Mouse (Mus musculus) ovary, postnatal 36 days (tissue): ENCODE results near the gene Gm28043.

Experiments
- DNase-seq: peaks from one replicate; pipeline ENCODE4 v3.0.0; 2022; ENCODE audit warnings: low spot score, mixed read lengths

The Gm28043 gene

DNA sequence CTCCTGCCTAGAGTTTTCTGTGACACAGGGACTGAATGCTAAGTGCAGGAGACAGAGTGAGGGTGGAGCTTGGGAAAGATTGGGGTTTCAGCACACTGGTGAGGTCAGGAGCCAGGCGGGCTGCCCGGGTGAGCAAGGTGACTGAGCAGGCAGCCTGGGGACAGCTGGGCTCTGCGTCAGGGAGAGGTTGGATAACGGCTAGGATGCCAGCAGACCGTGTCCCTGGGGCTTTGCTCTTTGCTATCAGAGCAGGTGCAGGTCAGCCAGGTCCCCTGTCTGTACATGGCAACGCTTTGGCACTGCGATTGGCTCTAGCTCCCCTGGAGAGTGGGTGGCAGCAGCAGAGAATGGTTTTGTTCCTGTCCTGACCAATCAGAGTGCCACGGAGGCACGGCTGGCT, 12.6 kb downstream of the Gm28043 start:
- no peak for DNase-seq

DNA sequence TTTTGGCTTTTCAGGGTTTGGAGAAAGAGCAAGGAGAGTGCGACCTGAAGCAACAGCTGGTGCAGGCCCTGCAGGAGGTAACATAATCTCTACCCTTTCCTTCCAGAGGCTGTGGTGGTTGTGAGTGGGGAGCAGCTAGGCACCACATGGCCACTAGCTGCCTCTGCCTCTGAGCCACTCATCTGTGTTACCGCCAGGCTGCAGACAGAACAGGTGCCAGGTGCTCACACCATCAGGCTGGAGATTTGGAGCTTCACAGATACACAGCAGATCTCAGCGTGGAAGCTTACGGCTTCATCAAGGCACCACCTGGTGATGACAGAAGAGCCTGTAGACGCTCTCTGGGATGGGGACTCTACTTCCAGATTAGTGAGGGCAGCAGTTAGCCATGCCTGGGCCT, 14.3 kb downstream of the Gm28043 start:
- no peak for DNase-seq

DNA sequence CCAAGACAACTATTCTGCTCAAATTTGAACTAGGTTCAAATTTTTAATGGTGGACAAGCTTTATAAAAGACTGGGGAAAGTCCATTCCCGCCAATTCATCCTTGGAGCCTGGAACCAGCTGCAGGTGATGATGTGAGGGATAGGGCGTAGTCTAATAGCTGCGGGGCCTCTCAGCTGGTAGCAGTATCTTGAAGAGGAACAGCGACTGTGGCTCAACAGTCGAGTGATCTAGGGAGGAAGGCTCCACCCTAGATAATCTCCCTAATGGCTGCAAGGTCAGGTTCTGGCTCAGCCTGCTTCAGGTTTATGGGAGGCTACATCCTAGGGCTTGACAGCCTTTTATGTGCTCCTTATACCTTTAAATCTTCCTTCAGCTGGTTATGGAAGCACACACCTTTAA, 14.9 kb downstream of the Gm28043 start:
- DNase-seq = no peak

DNA sequence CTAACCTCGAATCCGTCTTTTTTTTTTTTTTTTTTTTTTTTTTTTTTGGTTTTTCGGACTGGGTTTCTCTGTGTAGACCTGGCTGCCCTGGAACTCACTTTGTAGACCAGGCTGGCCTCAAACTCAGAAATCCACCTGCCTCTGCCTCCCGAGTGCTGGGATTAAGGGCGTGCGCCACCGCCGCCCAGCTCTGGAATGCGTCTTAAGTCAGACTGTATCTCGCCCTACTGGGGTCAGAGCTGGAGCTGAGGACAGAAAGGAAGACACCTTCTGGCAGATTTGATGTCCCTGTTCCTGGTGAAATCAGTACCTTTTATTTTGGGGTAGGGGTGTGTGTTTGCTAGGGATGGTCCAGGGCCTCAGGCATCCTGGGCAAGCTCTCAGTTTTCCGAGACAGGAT, 17.6 kb downstream of the Gm28043 start:
- no peak for DNase-seq

DNA sequence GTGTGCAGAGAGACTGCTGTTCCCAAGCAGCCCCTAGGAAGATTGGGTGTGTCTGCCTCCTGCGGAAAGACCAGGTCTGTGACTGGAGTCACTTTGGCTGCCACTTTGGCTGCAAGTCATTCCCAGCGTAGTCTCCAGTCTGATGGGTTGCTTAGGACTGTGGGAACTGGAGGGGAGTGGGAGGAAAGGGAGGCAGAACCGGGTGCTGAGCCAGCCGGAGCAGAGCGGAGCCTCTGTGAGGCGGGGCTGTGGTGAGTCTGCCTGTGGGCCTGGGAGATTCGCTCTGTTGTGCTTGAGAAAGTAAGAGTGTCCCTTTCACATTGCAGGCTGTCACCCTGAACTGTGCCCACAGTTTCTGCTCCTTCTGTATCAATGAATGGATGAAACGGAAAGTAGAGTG, 20.8 kb downstream of the Gm28043 start:
- DNase-seq = no peak

DNA sequence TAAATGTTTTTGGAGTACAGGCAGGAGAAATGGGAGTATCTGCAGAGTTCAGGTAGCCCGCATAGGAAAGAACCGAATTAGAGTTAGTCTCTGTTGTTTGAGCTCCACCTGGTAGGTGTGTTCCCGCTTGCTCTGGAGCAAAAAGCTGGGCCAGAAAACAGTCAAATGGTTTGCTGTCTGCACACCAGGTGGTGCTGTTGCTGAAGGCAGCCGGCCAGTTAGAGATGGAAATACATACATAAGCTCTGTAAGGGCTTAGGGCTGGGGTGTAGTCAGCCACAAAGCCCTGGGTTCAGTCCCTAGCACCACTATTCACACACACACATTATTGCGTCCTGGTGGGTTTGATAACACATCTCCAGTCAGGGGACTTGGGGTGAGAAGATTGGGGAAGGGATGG, 21.4 kb downstream of the Gm28043 start:
- DNase-seq = peak; percentile 25

DNA sequence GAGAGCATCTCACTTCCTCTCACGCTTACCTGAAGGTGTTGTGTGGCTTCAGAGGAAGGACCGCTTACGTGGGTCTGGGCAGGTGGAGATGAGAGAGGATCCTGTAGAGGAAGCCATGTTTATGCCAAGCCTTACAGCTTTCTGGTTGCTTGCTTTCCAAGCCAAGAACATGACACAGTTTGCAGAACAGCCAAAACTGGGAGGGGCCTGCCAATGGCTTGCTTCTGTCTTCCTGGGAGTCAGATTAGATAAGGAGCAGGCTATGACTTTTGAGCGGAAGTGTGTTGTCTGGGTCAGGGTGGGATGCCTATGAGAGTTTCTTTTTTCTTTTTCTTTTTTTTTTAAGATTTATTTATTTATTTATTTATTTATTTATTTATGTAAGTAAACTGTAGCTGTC, 22.7 kb downstream of the Gm28043 start:
- no peak for DNase-seq

DNA sequence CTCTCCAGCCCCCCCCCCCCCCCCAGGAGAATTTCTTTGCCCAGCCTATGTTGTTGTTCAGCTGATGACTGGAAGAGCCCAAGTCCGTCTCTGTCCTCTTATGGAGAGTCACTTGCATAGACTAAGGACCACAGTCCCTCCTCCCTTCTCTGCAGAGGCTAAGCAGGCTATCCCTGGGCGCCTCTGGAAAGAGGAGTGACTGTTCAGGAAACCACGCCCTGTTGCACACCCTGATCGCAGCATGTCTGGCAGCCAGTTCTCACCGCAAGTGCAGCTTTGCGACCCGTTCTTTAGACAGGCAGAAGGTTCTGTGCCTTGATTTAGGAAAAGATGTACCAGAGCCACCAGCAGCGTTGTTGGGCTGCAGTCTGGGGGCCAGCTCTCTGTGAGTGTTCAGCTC, 23.2 kb downstream of the Gm28043 start:
- DNase-seq = no peak

DNA sequence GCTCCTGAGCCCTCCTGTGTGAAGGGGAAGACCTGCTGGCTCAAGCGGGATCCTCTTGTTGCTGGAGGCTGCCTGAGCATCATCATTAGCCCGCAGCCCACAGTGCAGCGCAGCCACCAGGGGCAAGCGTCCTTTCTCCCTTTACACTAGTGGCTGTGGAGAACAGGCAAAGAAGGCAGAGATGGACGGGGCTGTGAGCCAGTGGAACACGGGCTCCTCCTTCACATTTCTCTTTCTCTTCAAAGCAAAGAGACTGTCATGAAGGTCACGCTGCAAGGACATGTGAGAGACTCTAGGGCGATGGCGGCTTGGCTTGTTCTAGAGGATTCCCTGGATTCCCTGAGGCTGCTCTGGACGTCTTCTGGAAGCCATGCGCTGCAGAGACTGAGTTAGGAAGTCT, 26.3 kb downstream of the Gm28043 start:
- DNase-seq = no peak

DNA sequence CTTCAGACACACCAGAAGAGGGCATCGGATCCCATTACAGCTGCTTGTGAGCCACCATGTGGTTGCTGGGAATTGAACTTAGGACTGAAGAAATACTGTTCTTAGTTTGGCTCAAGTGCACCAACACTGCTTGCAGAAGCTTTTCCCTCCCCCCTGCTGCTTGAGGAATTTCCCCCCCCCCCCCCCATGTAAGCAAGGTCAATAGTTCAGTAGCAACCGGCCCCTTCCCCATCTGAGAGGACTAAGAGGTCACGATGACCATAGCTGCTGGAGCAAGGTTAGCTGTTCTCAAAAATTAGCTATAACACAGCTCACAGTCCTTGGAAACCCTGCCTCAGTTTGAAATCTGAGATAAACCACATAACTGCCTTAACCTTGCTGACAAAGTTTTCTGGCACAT, 27.5 kb downstream of the Gm28043 start:
- DNase-seq = no peak

DNA sequence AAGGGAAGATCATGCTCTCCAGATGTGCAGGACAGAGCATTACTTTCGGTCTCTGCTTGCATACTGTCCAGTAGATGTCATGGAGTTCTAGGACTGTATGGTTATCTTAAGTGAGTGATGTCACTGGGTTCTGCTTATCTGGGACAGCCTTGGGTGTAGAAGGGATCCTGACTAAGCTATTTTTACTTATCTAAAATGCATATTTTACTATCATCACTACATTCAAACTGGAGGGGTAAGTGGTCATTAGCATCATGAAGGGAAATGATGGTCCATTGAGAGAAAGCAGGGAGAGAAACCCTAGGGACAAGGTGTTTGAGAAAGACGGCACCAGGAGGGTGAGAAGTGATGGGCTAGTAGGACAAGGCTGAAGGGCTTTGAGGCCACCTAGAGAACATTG, 43.6 kb downstream of the Gm28043 start:
- DNase-seq = no peak

DNA sequence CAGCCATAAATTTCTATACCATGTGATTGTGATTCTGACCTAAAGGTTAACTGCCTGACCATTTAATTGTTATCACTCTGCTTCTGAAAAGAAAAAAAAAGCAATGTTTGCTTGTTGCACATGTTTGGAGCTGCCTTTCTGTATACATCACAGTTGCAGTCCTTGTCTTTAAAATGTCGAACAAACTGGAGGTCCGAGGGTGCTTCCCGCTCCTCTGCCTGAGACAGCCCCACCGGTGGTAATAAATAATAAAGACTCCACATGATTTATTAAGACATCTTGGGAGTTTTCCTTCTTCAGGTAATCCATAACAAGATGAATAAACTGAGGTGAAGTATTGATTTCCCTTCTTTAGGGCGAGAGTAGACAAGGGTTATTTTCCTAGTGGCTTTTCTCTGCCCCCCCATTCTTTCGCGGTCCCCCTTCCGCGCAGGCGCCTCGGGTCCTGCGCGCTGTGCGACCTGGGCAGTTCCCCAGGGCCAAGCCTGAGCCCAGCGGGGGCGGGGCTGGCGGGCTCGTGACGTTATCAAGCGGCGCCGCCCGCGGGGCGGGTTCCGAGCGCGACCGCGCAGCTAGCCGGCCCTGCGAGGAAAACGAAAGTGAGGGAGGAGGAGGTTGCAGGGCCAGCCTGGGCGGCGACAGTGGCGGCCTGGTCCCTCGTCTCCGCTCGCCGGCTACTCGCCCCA, 45.5 kb downstream of the Gm28043 start, which contains the start of gene Cmtr1:
Cmtr1 (plus strand) TSS at position 520 of the 686 bp plus-strand sequence.
- DNase-seq = peak; percentile 98

DNA sequence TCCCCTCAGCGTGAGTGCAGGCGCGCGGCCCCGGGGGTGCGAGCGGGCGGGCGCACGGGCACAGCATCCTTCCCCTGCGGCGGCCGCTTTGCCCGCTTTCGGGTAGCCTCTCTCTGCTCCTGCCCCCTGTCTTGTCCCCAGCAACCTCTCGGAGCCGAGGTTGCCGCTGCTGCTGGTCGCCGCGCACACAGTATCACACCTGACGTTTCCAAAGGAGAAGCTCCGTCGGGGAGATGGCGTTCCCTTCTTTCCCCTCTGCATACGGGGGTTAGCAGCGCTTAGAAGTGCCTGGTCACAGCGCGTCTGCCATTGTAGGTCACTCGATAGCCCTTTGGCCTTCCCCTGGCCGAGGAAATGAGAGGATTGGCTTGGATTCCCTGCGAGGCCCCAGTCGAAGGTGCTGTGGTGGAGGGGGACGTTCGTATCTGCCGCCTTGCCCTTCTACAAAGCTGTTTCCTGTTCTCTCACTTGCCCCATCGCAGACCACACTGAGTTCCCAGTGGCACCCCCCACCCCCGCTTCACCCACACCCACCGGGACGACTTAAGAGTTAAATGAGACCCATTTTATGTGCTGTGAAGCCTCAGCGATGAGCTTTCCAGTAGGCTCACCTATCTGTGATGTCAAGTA, 46.2 kb downstream of the Gm28043 start:
- DNase-seq = no peak

DNA sequence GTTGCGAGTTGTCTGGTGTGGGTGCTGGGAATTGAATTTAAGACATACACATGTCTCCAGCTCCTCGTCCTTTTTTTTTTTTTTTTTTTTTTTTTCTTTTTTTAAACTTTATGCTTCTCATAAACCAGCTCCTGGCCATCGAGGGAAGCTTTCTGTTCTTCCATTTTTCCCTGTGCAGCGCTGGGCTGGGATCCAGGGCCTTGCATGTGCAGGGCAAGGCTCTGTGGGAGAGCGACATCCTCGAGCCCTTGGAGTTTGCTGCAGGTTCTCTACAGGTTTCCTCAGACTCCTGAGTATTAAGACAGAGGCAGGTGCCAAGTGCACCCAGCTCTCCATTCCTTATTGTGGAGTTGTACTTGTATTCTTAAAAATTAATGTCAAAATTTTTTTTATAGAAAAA, 47.5 kb downstream of the Gm28043 start:
- DNase-seq = no peak

DNA sequence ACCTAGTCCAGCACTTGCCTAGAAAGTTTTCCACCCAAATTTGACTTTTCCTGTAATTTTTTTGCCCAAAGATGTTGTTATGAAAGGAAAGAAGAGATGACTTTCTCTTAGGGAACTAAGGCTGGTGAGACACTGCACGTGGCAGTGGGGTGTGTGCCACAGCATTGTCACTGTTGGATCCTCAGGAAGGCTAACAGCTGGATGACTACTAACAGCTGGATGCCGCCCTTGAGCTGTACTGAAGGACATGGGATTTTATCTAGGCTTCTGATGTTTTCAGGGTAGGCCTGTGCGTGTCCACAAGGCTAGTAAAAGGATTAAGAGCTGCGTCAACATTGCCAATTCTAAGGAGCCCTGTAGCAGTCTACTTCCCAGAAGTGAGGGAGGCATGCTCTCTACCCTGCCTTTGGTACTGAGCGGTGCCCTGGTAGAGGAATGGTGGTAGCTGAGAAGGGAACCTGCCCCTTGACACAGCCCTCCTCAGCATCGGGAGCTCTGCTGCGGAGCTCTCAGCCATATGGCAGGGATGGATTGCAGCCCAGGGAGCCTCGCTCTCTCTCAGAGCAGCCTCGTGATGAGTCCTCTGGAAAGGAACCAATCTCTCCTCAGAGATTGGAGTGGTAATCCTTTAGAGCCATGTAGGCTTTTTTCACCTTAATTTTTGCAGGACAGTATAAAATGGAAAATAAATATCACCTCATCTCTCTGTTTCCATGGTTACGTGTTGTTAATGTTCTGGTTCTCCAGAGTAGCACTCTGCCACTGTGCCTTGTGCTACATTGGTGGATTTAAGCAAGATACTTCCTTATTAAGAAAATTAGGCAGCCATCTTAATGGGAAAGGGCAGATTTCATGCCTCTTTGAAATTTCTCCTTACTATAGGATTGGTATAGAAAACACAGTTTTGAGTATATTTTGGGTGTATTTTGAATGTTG, 53.6 kb downstream of the Gm28043 start:
- no peak for DNase-seq

DNA sequence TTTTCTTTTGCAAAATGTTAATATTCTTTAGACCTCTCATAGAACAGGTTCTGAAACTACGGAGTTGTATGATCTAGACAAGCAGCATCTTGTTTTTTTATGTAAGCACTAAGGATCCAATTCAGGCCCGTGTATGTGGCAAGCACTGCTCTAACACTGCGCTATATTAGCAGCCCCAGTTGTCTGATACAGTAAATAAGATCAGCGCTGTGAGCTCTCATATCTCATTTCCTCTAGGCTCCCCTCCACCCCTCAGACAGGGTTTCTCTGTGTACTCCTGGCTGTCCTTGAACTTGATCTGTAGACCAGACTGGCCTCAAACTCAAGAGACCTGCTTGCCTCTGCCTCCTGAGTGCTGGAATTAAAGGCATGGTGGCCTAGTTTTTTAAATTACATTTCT, 54.4 kb downstream of the Gm28043 start:
- no peak for DNase-seq

DNA sequence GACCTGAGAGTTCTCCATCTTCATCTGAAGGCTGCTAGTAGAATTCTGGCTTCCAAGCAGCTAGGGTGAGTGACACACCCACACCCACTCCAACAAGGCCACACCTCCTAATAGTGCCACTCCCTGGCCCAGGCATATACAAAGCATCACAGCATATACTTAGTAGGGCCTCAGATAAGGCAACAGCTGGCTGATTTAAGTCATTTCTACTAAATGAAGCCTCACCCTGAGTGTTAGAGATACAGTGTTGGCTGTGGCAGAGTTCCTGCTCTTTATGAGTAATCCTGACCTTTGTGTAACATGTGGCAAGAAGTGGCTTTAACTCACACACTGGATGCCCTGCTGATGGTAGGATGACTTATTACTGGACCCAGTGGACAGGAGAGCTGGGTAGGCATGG, 55.3 kb downstream of the Gm28043 start:
- DNase-seq = no peak

DNA sequence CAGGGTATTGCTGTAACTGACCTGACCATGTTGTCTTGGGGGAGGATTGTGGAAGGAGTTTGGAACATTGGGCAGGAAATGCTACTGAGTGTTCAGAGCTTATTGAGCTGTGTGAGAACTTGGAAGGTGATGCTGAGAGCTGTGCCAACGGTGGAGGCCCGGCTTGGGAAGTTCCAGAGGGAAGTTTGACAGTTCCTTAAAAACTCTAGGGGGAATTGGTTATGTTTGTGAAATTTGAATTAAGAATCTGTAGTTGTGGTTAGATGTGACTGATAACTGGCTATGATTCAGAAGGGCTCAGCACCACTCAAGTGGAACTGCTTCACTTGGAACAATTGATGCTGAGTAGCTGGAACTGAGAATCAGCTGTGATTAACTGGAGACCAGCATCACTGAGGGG, 56.3 kb downstream of the Gm28043 start:
- no peak for DNase-seq

DNA sequence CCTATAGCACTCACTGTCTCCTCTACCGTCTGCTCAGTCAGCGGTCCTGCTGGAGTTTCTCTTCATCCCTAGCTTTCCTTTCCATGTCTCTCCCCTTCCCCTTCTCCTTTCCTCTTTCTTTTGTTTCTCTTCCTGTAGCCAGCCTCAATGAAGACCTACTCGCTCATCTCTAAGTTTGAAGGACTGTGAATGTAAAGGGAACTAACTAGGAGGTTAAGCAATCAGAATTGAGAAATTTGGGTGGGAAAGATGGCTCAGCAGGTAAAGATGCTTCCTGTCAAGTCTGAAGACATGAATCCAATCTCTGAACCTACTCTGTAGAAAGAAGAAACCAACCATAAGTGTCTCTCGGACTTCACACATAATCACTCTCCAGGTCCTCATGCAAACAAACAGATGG, 58.6 kb downstream of the Gm28043 start:
- no peak for DNase-seq

DNA sequence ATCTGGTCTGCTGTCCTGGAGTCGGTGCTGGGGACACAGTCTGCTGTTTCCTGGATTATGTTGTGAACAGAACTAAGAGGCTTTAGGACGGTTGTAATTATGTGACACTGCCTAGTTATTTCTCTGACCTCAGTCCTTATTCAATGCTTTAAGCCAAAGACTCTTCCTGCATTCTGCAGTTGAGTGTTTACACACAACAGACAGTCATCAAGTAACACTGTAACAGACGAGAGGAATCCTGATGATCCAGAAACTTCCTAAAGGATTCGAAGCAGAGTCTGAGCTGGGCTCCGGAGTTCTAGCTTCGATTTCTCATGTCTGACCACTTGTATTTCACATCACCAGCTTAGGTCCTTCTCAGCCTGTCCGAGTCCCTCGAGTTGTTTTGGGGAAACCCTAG, 63.9 kb downstream of the Gm28043 start:
- no peak for DNase-seq

DNA sequence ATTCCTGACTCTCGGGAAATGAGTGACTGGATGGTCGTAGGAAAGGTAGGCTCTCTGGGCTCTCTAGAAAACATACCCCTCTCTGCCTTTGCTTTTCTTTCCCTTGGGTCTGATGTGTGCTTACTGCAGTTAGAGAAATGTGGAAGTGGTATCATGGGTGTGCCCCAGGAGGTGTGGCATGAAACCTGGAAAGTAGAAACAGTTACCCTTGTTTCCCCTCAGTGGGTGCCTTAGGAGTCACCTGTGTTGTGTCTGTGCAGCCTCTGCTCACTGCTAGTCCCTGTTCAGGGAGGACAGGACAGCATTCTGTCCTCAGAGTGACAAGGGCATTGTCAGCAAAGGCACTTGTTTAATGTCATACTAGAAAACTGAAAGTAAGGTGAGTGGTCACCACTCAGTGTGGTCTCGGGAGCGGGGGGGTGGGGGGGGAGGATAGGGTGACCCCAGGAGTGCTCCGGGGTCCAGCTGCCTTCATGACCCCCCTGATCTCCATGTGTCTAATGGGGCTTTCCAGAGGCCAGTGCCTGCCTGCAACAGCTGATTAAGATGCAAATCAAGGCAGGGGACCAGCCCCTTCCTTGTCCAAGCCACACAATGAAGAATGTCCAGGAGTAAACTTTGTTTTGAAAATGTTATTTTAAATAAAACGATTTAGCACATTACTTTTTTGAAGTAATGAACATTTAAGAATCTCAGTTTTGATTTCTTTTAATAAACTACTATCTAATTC, 64.5 kb downstream of the Gm28043 start:
- DNase-seq = no peak

DNA sequence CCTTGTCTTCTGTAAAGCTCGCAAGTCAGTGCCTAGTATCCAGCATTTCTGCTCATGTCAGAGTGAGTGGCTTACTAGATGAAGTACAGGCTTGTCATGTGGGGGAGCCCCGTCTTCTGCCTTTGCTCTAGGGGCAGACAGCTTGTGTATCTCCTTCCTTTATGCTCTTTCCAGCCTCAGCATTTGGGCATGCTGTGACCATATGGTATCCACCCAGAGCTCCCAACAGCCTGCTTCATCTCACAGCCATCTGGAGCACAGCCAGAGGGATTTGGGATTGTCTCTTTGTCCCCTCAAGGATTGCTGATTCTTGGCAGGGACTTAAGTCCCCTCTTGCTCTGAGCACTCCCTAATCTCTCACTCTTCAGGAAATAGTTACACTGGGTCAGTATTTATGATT, 65.5 kb downstream of the Gm28043 start:
- DNase-seq = no peak
